Mouse (Mus musculus): ENCODE measurements around the gene Lrrc2. TPM values are rescaled to one million over a fixed set of nuclear protein-coding genes. Genes with fewer than 3 reads are reported as not detected.

The Lrrc2 gene
- total and polyA plus RNA-seq, 3 experiments: 0.07 TPM; not detected in 2

DNA sequence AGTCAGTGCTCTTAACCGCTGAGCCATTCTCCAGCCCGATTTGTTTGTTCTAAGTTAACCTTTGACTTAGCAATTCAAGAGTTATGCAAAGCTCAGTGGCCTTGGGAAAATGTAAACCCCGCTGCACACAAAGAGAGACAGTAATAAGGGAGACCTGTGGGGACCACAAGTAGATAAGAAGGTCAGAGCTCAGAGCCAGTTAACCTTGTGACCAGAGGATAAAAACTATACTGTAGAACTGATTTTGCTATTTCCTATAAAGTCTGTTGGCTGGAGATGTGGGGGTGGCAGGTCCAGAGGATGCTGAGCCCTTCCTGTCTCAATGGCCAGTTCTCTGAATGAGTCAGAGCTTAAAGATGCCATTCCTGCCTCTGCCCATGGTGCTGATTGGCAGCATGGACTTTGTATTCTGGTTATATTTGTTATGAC, 42.0 kb downstream of the Lrrc2 start:
- no peak overlapping the region for H3K4me3 ChIP-seq (ENCODE audit: control insufficient read depth in 1 of 2, insufficient read depth in 1 of 2, low read depth in 2 of 2, low read length in 2 of 2)
- no peaks in the 10 kb centered on the region for H3K27me3 ChIP-seq (ENCODE audit: control insufficient read depth in 1 of 2, insufficient read depth in 2 of 2, low read length in 2 of 2)
- no peak overlapping the region for H3K9ac ChIP-seq (ENCODE audit: control insufficient read depth, low read depth, low read length, poor library complexity, severe bottlenecking)
- TF ChIP-seq ZC3H11A (IDR thresholded peaks at IDR 0.05; ENCODE audit: low read depth, low read length) (no peak), POLR2AphosphoS2 (IDR thresholded peaks at IDR 0.05; ENCODE audit: low read length) (no peak), TBP (IDR thresholded peaks at IDR 0.05; ENCODE audit: low read depth, low read length) (no peak), CHD1 (IDR thresholded peaks at IDR 0.05; ENCODE audit: low read depth, low read length) (no peak), ZKSCAN1 (IDR thresholded peaks at IDR 0.05; ENCODE audit: low read depth, low read length) (no peak), UBTF (IDR thresholded peaks at IDR 0.05; ENCODE audit: borderline replicate concordance, insufficient read depth, low read depth, low read length) (no peak), POLR2A (IDR thresholded peaks at IDR 0.05; ENCODE audit: control insufficient read depth in 1 of 2, insufficient read depth in 1 of 2, low read depth in 1 of 2, low read length in 2 of 2, poor library complexity in 1 of 2) (no peak), KAT2A (conservative IDR thresholded peaks at IDR 0.05; ENCODE audit: low read depth, low read length) (no peak), POLR2AphosphoS5 (IDR thresholded peaks at IDR 0.05; ENCODE audit: borderline replicate concordance, low read depth, low read length) (no peak), SIN3A (IDR thresholded peaks at IDR 0.05; ENCODE audit: low read length) (no peak), NELFE (IDR thresholded peaks at IDR 0.05; ENCODE audit: low read depth, low read length) (no peak), CTCF (IDR thresholded peaks at IDR 0.05 in 2 of 3, conservative IDR thresholded peaks at IDR 0.05 in 1 of 3; ENCODE audit: control insufficient read depth in 1 of 3, insufficient read depth in 1 of 3, low read depth in 2 of 3, low read length in 3 of 3, poor library complexity in 1 of 3, severe bottlenecking in 1 of 3) (no peak), RCOR1 (IDR thresholded peaks at IDR 0.05; ENCODE audit: low read depth, low read length) (no peak), MXI1 (IDR thresholded peaks at IDR 0.05; ENCODE audit: low read depth, low read length) (no peak), HCFC1 (IDR thresholded peaks at IDR 0.05; ENCODE audit: low read depth, low read length) (no peak), CHD2 (IDR thresholded peaks at IDR 0.05; ENCODE audit: low read length) (no peak), MAZ (IDR thresholded peaks at IDR 0.05; ENCODE audit: low read depth, low read length) (no peak), USF2 (IDR thresholded peaks at IDR 0.05; ENCODE audit: borderline replicate concordance in 1 of 2, insufficient read depth in 1 of 2, low read depth in 1 of 2, low read length in 2 of 2) (no peak), RAD21 (IDR thresholded peaks at IDR 0.05; ENCODE audit: low read depth, low read length) (no peak), ZNF384 (IDR thresholded peaks at IDR 0.05; ENCODE audit: low read depth, low read length) (no peak)
- H3K9me3 ChIP-seq (replicated peaks; ENCODE audit: insufficient read depth, low read length): no peaks in the 10 kb centered on the region
- H3K79me2 ChIP-seq (ENCODE audit: control insufficient read depth, insufficient read depth, low read length, poor library complexity): no peaks in the 10 kb centered on the region
- H3K36me3 ChIP-seq (ENCODE audit: control insufficient read depth in 1 of 2, insufficient read depth in 2 of 2, low read length in 2 of 2): no peaks in the 10 kb centered on the region
- H3K27ac ChIP-seq (ENCODE audit: control insufficient read depth, low read depth, low read length): no peak overlapping the region
- DNase-seq (ENCODE audit: low read depth, low spot score): peak; percentile 13
- no peaks in the 10 kb centered on the region for H3K4me1 ChIP-seq (ENCODE audit: control insufficient read depth in 1 of 2, insufficient read depth in 2 of 2, low read length in 2 of 2)

- H3K4me1 ChIP-seq (ENCODE audit: control insufficient read depth in 1 of 2, insufficient read depth in 2 of 2, low read length in 2 of 2): no peaks in the 10 kb centered on the region
- peak overlapping the region; percentile 29 for H3K9ac ChIP-seq (ENCODE audit: control insufficient read depth, low read depth, low read length, poor library complexity, severe bottlenecking)
- no peak overlapping the region for H3K27ac ChIP-seq (ENCODE audit: control insufficient read depth, low read depth, low read length)
- no peaks in the 10 kb centered on the region for H3K27me3 ChIP-seq (ENCODE audit: control insufficient read depth in 1 of 2, insufficient read depth in 2 of 2, low read length in 2 of 2)
- H3K36me3 ChIP-seq (ENCODE audit: control insufficient read depth in 1 of 2, insufficient read depth in 2 of 2, low read length in 2 of 2): no peaks in the 10 kb centered on the region
- no peaks in the 10 kb centered on the region for H3K9me3 ChIP-seq (replicated peaks; ENCODE audit: insufficient read depth, low read length)
- TF ChIP-seq CTCF (IDR thresholded peaks at IDR 0.05 in 2 of 3, conservative IDR thresholded peaks at IDR 0.05 in 1 of 3; ENCODE audit: control insufficient read depth in 1 of 3, insufficient read depth in 1 of 3, low read depth in 2 of 3, low read length in 3 of 3, poor library complexity in 1 of 3, severe bottlenecking in 1 of 3) (peak in 1 of 3 experiments; percentile 3; a peak in 1 of 6 replicates), E2F4 (IDR thresholded peaks at IDR 0.05; ENCODE audit: borderline replicate concordance, low read depth, low read length) (no peak), ELF1 (IDR thresholded peaks at IDR 0.05; ENCODE audit: low read depth, low read length) (peak; percentile 61), MYB (IDR thresholded peaks at IDR 0.05; ENCODE audit: low read depth, low read length) (peak; percentile 37; the same call in 1 of the 2 replicates), HCFC1 (IDR thresholded peaks at IDR 0.05; ENCODE audit: low read depth, low read length) (peak; percentile 91), MAX (IDR thresholded peaks at IDR 0.05; ENCODE audit: low read length) (no peak), JUND (IDR thresholded peaks at IDR 0.05; ENCODE audit: low read depth, low read length) (no peak)
- peak overlapping the region; percentile 38 to 48; a peak in 2 of 4 replicates for H3K4me3 ChIP-seq (ENCODE audit: control insufficient read depth in 1 of 2, insufficient read depth in 1 of 2, low read depth in 2 of 2, low read length in 2 of 2)
- peak; percentile 76 for DNase-seq (ENCODE audit: low read depth, low spot score)
- H3K79me2 ChIP-seq (ENCODE audit: control insufficient read depth, insufficient read depth, low read length, poor library complexity): no peaks in the 10 kb centered on the region
Measured at GRCm38 (mm10) chr9:110994716-110995172, 43.4 kb downstream of the Lrrc2 start.

All from MEL (cell line).